Mouse (Mus musculus): ENCODE data around the gene Fcrl1. TPM values are rescaled to one million over a fixed set of nuclear protein-coding genes. Genes with fewer than 3 reads are reported as not detected.
A peak's percentile ranks its signal among the peaks of the same experiment; 100 is the strongest.

The Fcrl1 gene
- polyA plus RNA-seq, 1 experiment, result 31.0 TPM

- Histone ChIP-seq H3K4me1 (ENCODE audit: control insufficient read depth, insufficient read depth, low read length) (0 out of 2 replicates have a peak, but pooled peaks cover 2% of the 10 kb centered on the region), H3K27ac (ENCODE audit: insufficient read depth, low read depth, low read length) (no peak overlapping the region), H3K4me3 (ENCODE audit: insufficient read depth, low read length) (no peak overlapping the region)
- TF ChIP-seq POLR2A (IDR thresholded peaks at IDR 0.05; ENCODE audit: borderline replicate concordance, low read depth, low read length) (no peak), CTCF (IDR thresholded peaks at IDR 0.05; ENCODE audit: low read depth, low read length) (no peak)
Measured at GRCm38 (mm10) chr3:87409196-87409935, 33.2 kb downstream of the Fcrl1 start.

- Histone ChIP-seq H3K4me1 (ENCODE audit: control insufficient read depth, insufficient read depth, low read length) (0 out of 2 replicates have a peak, but pooled peaks cover 2% of the 10 kb centered on the region), H3K27ac (ENCODE audit: insufficient read depth, low read depth, low read length) (no peak overlapping the region), H3K4me3 (ENCODE audit: insufficient read depth, low read length) (no peak overlapping the region)
- no peak for TF ChIP-seq POLR2A (IDR thresholded peaks at IDR 0.05; ENCODE audit: borderline replicate concordance, low read depth, low read length)
- no peak for TF ChIP-seq CTCF (IDR thresholded peaks at IDR 0.05; ENCODE audit: low read depth, low read length)
Measured at GRCm38 (mm10) chr3:87410605-87411004, 34.4 kb downstream of the Fcrl1 start.

- Histone ChIP-seq H3K27ac (ENCODE audit: insufficient read depth, low read depth, low read length) (no peak overlapping the region), H3K4me3 (ENCODE audit: insufficient read depth, low read length) (no peak overlapping the region), H3K4me1 (ENCODE audit: control insufficient read depth, insufficient read depth, low read length) (0 out of 2 replicates have a peak, but pooled peaks cover 2% of the 10 kb centered on the region)
- TF ChIP-seq POLR2A (IDR thresholded peaks at IDR 0.05; ENCODE audit: borderline replicate concordance, low read depth, low read length) (no peak), CTCF (IDR thresholded peaks at IDR 0.05; ENCODE audit: low read depth, low read length) (peak; percentile 98)
Measured at GRCm38 (mm10) chr3:87411150-87411549, 35.0 kb downstream of the Fcrl1 start.

DNA sequence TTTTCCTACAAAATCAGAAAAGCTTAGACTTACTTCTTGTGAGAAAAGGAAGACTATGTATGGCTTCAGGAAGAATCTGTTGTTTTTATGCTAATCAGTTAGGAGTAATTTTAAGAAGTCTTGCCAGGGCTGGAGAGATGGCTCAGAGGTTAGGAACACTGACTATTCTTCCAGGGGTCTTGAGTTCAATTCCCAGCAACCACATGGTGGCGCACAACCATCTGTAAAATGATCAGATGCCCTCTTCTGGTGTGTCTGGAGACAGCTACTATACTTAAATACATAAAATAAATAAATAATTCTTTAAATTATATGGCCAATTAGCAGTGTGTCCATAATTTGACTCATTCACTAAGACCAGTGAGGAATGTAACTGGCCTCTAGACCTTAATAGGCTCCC lies 44.5 kb downstream of the Fcrl1 start:
- no peak overlapping the region for H3K27ac ChIP-seq (ENCODE audit: insufficient read depth, low read depth, low read length)
- no peak overlapping the region for H3K4me3 ChIP-seq (ENCODE audit: insufficient read depth, low read length)
- TF ChIP-seq POLR2A (IDR thresholded peaks at IDR 0.05; ENCODE audit: borderline replicate concordance, low read depth, low read length), result no peak
- TF ChIP-seq CTCF (IDR thresholded peaks at IDR 0.05; ENCODE audit: low read depth, low read length), result no peak
- peaks cover 2% of the 10 kb centered on the region; the same call in 1 of the 2 replicates for H3K4me1 ChIP-seq (ENCODE audit: control insufficient read depth, insufficient read depth, low read length)

DNA sequence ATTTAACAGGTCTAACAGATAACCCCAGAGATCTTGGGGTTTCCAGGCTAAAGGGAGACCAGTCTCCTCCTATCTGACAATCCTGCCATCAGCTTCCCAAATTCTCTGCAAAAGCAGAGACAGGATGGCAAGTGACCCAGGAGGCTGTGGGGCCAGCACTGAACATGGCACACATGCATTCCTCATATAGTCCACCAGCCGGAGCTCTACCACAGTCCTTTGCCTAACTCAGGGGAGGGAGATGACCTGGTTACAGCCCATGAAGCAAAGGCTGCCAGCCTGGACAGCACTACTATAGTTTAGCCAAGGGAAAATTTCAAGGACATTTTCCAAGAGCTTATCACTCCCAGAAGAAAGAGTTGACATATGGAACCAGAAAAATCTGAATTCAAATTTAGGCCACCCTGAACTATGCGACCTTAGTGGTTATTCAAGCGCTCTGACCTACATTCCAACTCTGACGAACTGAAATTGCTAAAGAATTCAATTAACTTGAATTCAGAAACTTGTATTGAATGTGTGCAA lies 46.3 kb downstream of the Fcrl1 start:
- H3K4me1 ChIP-seq (ENCODE audit: control insufficient read depth, insufficient read depth, low read length), result peaks cover 2% of the 10 kb centered on the region; the same call in 1 of the 2 replicates
- H3K27ac ChIP-seq (ENCODE audit: insufficient read depth, low read depth, low read length), result no peak overlapping the region
- TF ChIP-seq CTCF (IDR thresholded peaks at IDR 0.05; ENCODE audit: low read depth, low read length) (no peak), POLR2A (IDR thresholded peaks at IDR 0.05; ENCODE audit: borderline replicate concordance, low read depth, low read length) (no peak)
- no peak overlapping the region for H3K4me3 ChIP-seq (ENCODE audit: insufficient read depth, low read length)

- H3K4me3 ChIP-seq (ENCODE audit: insufficient read depth, low read length), result no peak within 1 kb of the TSS
- no peak within 1 kb of the TSS for H3K27ac ChIP-seq (ENCODE audit: insufficient read depth, low read depth, low read length)
- TF ChIP-seq POLR2A (IDR thresholded peaks at IDR 0.05; ENCODE audit: borderline replicate concordance, low read depth, low read length) (no peak), CTCF (IDR thresholded peaks at IDR 0.05; ENCODE audit: low read depth, low read length) (no peak)
- peaks cover 8% of the 10 kb centered on the region for H3K4me1 ChIP-seq (ENCODE audit: control insufficient read depth, insufficient read depth, low read length)
Measured at GRCm38 (mm10) chr3:87435479-87435878, 59.3 kb downstream of the Fcrl1 start, which contains the start of gene Fcrl5. Fcrl5 (plus strand) TSS chr3:87435773.

GRCm38 (mm10) chr3:87440586-87440985 lies 64.4 kb downstream of the Fcrl1 start:
- TF ChIP-seq POLR2A (IDR thresholded peaks at IDR 0.05; ENCODE audit: borderline replicate concordance, low read depth, low read length), result no peak
- no peak for TF ChIP-seq CTCF (IDR thresholded peaks at IDR 0.05; ENCODE audit: low read depth, low read length)
- Histone ChIP-seq H3K4me1 (ENCODE audit: control insufficient read depth, insufficient read depth, low read length) (peaks cover 5% of the 10 kb centered on the region), H3K27ac (ENCODE audit: insufficient read depth, low read depth, low read length) (no peak overlapping the region), H3K4me3 (ENCODE audit: insufficient read depth, low read length) (no peak overlapping the region)

DNA sequence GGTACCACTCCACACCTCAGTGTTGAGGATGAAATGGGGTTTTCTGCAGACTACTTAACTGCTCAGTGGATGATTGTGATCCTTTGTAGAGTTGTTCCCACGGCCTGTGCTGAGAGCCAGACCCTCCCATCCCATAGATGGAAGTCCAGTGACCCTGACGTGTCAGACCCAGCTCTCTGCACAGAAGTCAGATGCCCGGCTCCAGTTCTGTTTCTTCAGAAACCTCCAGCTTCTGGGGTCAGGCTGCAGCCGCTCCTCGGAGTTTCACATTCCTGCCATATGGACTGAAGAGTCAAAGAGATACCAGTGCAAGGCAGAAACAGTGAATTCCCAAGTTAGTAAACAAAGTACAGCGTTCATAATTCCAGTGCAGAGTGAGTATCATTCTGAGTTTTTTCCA lies 67.8 kb downstream of the Fcrl1 start:
- Histone ChIP-seq H3K4me3 (ENCODE audit: insufficient read depth, low read length) (no peak overlapping the region), H3K27ac (ENCODE audit: insufficient read depth, low read depth, low read length) (no peak overlapping the region), H3K4me1 (ENCODE audit: control insufficient read depth, insufficient read depth, low read length) (no peaks in the 10 kb centered on the region)
- no peak for TF ChIP-seq POLR2A (IDR thresholded peaks at IDR 0.05; ENCODE audit: borderline replicate concordance, low read depth, low read length)

Other genes starting within 250 kb of the Fcrl1 start
- gene Kirrel, start 201.6 kb upstream of the Fcrl1 start, polyA plus RNA-seq (2012; ENCODE audit: insufficient read depth, insufficient read length, missing spikeins), result 0.33 and 0.46 TPM in 2 replicates
- gene Fcrls, start 112.6 kb upstream of the Fcrl1 start, polyA plus RNA-seq (2012; ENCODE audit: insufficient read depth, insufficient read length, missing spikeins), result 476 and 524 TPM in 2 replicates
- gene Cd5l, start 18.5 kb upstream of the Fcrl1 start, polyA plus RNA-seq (2012; ENCODE audit: insufficient read depth, insufficient read length, missing spikeins), result 111 and 124 TPM in 2 replicates
- 0.81 and 1.5 TPM in 2 replicates for gene Fcrl5, start 59.4 kb downstream of the Fcrl1 start, polyA plus RNA-seq (2012; ENCODE audit: insufficient read depth, insufficient read length, missing spikeins)
- 57.2 and 59.6 TPM in 2 replicates for gene Etv3, start 149.0 kb downstream of the Fcrl1 start, polyA plus RNA-seq (2012; ENCODE audit: insufficient read depth, insufficient read length, missing spikeins)
- gene Arhgef11, start 241.2 kb downstream of the Fcrl1 start, polyA plus RNA-seq (2012; ENCODE audit: insufficient read depth, insufficient read length, missing spikeins), result 21.8 and 25.5 TPM in 2 replicates

Data from bone marrow macrophage, adult 2 months (primary cell).